Mouse (Mus musculus): ENCODE measurements at regions not wholly inside any gene's neighbourhood (a gene's known extent, or its start where the extent isn't known, plus 50 kb on each side); places are given as distances from the start of the nearest gene placed in this dataset.

- ATAC-seq = no peak
- Histone ChIP-seq H3K9ac (replicated peaks) (no peak overlapping the region), H3K27ac (no peak overlapping the region), H3K27me3 (no peaks in the 10 kb centered on the region), H3K4me3 (replicated peaks) (no peak overlapping the region), H3K4me2 (replicated peaks) (no peak overlapping the region), H3K9me3 (no peaks in the 10 kb centered on the region), H3K36me3 (no peaks in the 10 kb centered on the region), H3K4me1 (replicated peaks) (no peaks in the 10 kb centered on the region)
- 88% methylated on average over 5 of the region's 5 CpGs for WGBS
Measured at GRCm38 (mm10) chr12:54472881-54473280, 183.5 kb downstream of the Sptssa start.

- no peak for ATAC-seq
- WGBS = 86% methylated on average over 3 of the region's 3 CpGs
Measured at GRCm38 (mm10) chr12:54472407-54472806, 184.0 kb downstream of the Sptssa start.

GRCm38 (mm10) chr12:54467635-54468034 lies 188.7 kb downstream of the Sptssa start:
- no peak overlapping the region for H3K4me2 ChIP-seq (replicated peaks)
- H3K9me3 ChIP-seq = no peaks in the 10 kb centered on the region
- 75% methylated on average over 2 of the region's 2 CpGs for WGBS
- H3K9ac ChIP-seq (replicated peaks) = no peak overlapping the region
- no peaks in the 10 kb centered on the region for H3K4me1 ChIP-seq (replicated peaks)
- H3K36me3 ChIP-seq = no peaks in the 10 kb centered on the region
- no peak overlapping the region for H3K27ac ChIP-seq
- no peak overlapping the region for H3K4me3 ChIP-seq (replicated peaks)
- no peaks in the 10 kb centered on the region for H3K27me3 ChIP-seq
- ATAC-seq = no peak

More at GRCm38 (mm10) chr12:54472407-54472806, 184.0 kb downstream of the Sptssa start:
- Histone ChIP-seq H3K4me3 (replicated peaks) (no peak overlapping the region), H3K4me1 (replicated peaks) (no peaks in the 10 kb centered on the region), H3K4me2 (replicated peaks) (no peak overlapping the region), H3K27ac (no peak overlapping the region), H3K27me3 (no peaks in the 10 kb centered on the region), H3K36me3 (no peaks in the 10 kb centered on the region), H3K9ac (replicated peaks) (no peak overlapping the region), H3K9me3 (no peaks in the 10 kb centered on the region)

GRCm38 (mm10) chr12:54463806-54464205 lies 192.6 kb downstream of the Sptssa start:
- ATAC-seq = no peak
- Histone ChIP-seq H3K9me3 (no peaks in the 10 kb centered on the region), H3K4me2 (replicated peaks) (no peak overlapping the region), H3K27me3 (no peaks in the 10 kb centered on the region), H3K4me1 (replicated peaks) (no peaks in the 10 kb centered on the region), H3K9ac (replicated peaks) (no peak overlapping the region), H3K4me3 (replicated peaks) (no peak overlapping the region), H3K27ac (no peak overlapping the region), H3K36me3 (no peaks in the 10 kb centered on the region)
- WGBS = 91% methylated on average over 7 of the region's 7 CpGs

GRCm38 (mm10) chr12:54461411-54461810 lies 195.0 kb downstream of the Sptssa start:
- Histone ChIP-seq H3K36me3 (no peaks in the 10 kb centered on the region), H3K4me2 (replicated peaks) (no peak overlapping the region), H3K4me3 (replicated peaks) (no peak overlapping the region), H3K27ac (no peak overlapping the region), H3K9ac (replicated peaks) (no peak overlapping the region), H3K27me3 (no peaks in the 10 kb centered on the region), H3K9me3 (no peaks in the 10 kb centered on the region), H3K4me1 (replicated peaks) (no peaks in the 10 kb centered on the region)
- ATAC-seq = no peak
- whole genome bisulfite sequencing = 80% methylated on average over 3 of the region's 3 CpGs

- no peak overlapping the region for H3K4me2 ChIP-seq (replicated peaks)
- no peaks in the 10 kb centered on the region for H3K4me1 ChIP-seq (replicated peaks)
- no peak overlapping the region for H3K4me3 ChIP-seq (replicated peaks)
- 86% methylated on average over 7 of the region's 7 CpGs for WGBS
- ATAC-seq = no peak
- H3K27ac ChIP-seq = no peak overlapping the region
- H3K9ac ChIP-seq (replicated peaks) = no peak overlapping the region
- H3K9me3 ChIP-seq = no peaks in the 10 kb centered on the region
- no peaks in the 10 kb centered on the region for H3K36me3 ChIP-seq
- H3K27me3 ChIP-seq = no peaks in the 10 kb centered on the region
Measured at GRCm38 (mm10) chr12:54460135-54460523, 196.2 kb downstream of the Sptssa start.

GRCm38 (mm10) chr12:54459462-54460134 lies 196.8 kb downstream of the Sptssa start:
- Histone ChIP-seq H3K9me3 (no peaks in the 10 kb centered on the region), H3K4me1 (replicated peaks) (no peaks in the 10 kb centered on the region), H3K9ac (replicated peaks) (no peak overlapping the region), H3K4me2 (replicated peaks) (no peak overlapping the region), H3K36me3 (no peaks in the 10 kb centered on the region), H3K27ac (no peak overlapping the region), H3K27me3 (no peaks in the 10 kb centered on the region), H3K4me3 (replicated peaks) (no peak overlapping the region)
- 87% methylated on average over 11 of the region's 11 CpGs for WGBS
- ATAC-seq = no peak

- Histone ChIP-seq H3K9me3 (no peaks in the 10 kb centered on the region), H3K27me3 (no peaks in the 10 kb centered on the region), H3K9ac (replicated peaks) (no peak overlapping the region), H3K36me3 (no peaks in the 10 kb centered on the region), H3K4me1 (replicated peaks) (no peaks in the 10 kb centered on the region), H3K27ac (no peak overlapping the region), H3K4me2 (replicated peaks) (no peak overlapping the region), H3K4me3 (replicated peaks) (no peak overlapping the region)
- ATAC-seq = no peak
- 89% methylated on average over 8 of the region's 8 CpGs for WGBS
Measured at GRCm38 (mm10) chr12:54456731-54457130, 199.6 kb downstream of the Sptssa start.

- peaks cover 6% of the 10 kb centered on the region for H3K4me1 ChIP-seq (replicated peaks)
Measured at GRCm38 (mm10) chr12:54454606-54455005, 201.8 kb downstream of the Sptssa start.

GRCm38 (mm10) chr12:54453343-54453742 lies 203.0 kb downstream of the Sptssa start:
- peaks cover 6% of the 10 kb centered on the region for H3K4me1 ChIP-seq (replicated peaks)
- H3K27ac ChIP-seq = no peak overlapping the region
- H3K27me3 ChIP-seq = no peaks in the 10 kb centered on the region
- H3K36me3 ChIP-seq = no peaks in the 10 kb centered on the region
- H3K9me3 ChIP-seq = no peaks in the 10 kb centered on the region
- H3K4me3 ChIP-seq (replicated peaks) = no peak overlapping the region
- WGBS = 88% methylated on average over 4 of the region's 4 CpGs
- H3K9ac ChIP-seq (replicated peaks) = no peak overlapping the region
- ATAC-seq = no peak
- no peak overlapping the region for H3K4me2 ChIP-seq (replicated peaks)

More at GRCm38 (mm10) chr12:54454606-54455005, 201.8 kb downstream of the Sptssa start:
- no peaks in the 10 kb centered on the region for H3K27me3 ChIP-seq
- H3K9me3 ChIP-seq = no peaks in the 10 kb centered on the region
- no peak overlapping the region for H3K27ac ChIP-seq
- no peak overlapping the region for H3K9ac ChIP-seq (replicated peaks)
- no peak for ATAC-seq
- H3K4me3 ChIP-seq (replicated peaks) = no peak overlapping the region
- H3K4me2 ChIP-seq (replicated peaks) = no peak overlapping the region
- no peaks in the 10 kb centered on the region for H3K36me3 ChIP-seq
- WGBS = 90% methylated on average over 10 of the region's 10 CpGs

GRCm38 (mm10) chr12:54450369-54450768 lies 206.0 kb downstream of the Sptssa start:
- H3K36me3 ChIP-seq = no peaks in the 10 kb centered on the region

GRCm38 (mm10) chr12:54448221-54448620 lies 208.2 kb downstream of the Sptssa start:
- WGBS = 81% methylated on average over 2 of the region's 2 CpGs

More at GRCm38 (mm10) chr12:54450369-54450768, 206.0 kb downstream of the Sptssa start:
- peaks cover 6% of the 10 kb centered on the region for H3K4me1 ChIP-seq (replicated peaks)
- ATAC-seq = no peak
- no peaks in the 10 kb centered on the region for H3K27me3 ChIP-seq
- no peak overlapping the region for H3K9ac ChIP-seq (replicated peaks)
- no peaks in the 10 kb centered on the region for H3K9me3 ChIP-seq
- no peak overlapping the region for H3K27ac ChIP-seq
- WGBS = 73% methylated on average over 10 of the region's 10 CpGs
- no peak overlapping the region for H3K4me2 ChIP-seq (replicated peaks)
- H3K4me3 ChIP-seq (replicated peaks) = no peak overlapping the region

GRCm38 (mm10) chr12:54447354-54447753 lies 209.0 kb downstream of the Sptssa start:
- Histone ChIP-seq H3K4me3 (replicated peaks) (no peak overlapping the region), H3K4me2 (replicated peaks) (no peak overlapping the region), H3K36me3 (no peaks in the 10 kb centered on the region), H3K27ac (no peak overlapping the region), H3K27me3 (no peaks in the 10 kb centered on the region), H3K9ac (replicated peaks) (no peak overlapping the region), H3K9me3 (no peaks in the 10 kb centered on the region), H3K4me1 (replicated peaks) (peaks cover 6% of the 10 kb centered on the region)
- WGBS = 63% methylated on average over 3 of the region's 3 CpGs
- ATAC-seq = no peak

More at GRCm38 (mm10) chr12:54448221-54448620, 208.2 kb downstream of the Sptssa start:
- no peak overlapping the region for H3K9ac ChIP-seq (replicated peaks)
- peaks cover 6% of the 10 kb centered on the region for H3K4me1 ChIP-seq (replicated peaks)
- no peaks in the 10 kb centered on the region for H3K9me3 ChIP-seq
- no peak overlapping the region for H3K4me3 ChIP-seq (replicated peaks)
- no peak for ATAC-seq
- H3K27me3 ChIP-seq = no peaks in the 10 kb centered on the region
- no peak overlapping the region for H3K4me2 ChIP-seq (replicated peaks)
- H3K36me3 ChIP-seq = no peaks in the 10 kb centered on the region
- H3K27ac ChIP-seq = no peak overlapping the region

All from midbrain, embryonic 13.5 days (tissue).